Mouse (Mus musculus) lung, postnatal 4 days (tissue): ENCODE results near the gene Foxo3.
A peak's percentile ranks its signal among the peaks of the same experiment; 100 is the strongest.

Experiments
- DNase-seq, 2 experiments: peaks; one replicate each; pipeline ENCODE4 v3.0.0; 2021

The Foxo3 gene

DNA sequence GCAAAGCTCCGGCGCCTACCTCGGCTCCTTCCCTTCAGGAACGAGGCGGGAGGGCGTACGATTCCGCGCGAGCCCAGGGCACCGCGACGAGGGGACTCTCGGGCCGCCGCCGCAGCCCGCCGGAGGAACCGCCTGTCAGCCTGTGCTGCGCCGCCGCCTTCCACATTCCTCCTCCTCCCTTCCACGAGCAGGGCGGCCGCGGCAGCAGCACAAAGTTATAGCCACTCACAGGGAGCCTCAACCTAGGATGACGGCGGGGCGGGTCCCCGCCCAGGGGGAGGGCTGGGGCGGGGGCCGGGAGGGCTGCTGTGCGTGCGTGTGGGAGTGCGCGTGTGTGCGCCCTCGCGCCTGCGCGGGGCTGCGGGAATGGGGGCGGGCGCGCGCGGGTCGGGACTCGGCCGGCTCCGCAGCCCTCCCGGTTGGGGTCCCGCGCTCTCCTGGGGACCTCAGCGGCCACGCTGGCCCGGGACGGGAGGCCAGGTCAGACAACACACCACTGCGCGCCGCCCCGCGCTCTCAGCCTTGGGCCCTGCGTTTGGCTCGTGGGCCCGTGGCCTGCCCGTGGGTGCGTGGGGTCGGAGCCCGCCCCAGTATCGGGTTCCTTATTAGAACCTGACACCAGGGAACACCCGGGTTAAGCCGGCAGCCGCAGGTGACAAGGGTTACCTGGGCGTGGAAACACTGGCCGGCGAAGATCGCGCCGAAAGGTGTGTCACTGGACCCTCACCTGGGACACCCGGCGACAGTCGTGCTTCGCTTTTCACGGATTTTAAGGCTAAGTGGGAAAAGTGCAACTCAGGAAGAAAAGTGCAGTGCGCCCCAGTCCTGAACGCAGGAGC, at the start of gene Foxo3:
Gene Foxo3 (minus strand): TSS at position 249 of the 839 bp plus-strand sequence.
- peak; percentile 90 to 94 for DNase-seq

DNA sequence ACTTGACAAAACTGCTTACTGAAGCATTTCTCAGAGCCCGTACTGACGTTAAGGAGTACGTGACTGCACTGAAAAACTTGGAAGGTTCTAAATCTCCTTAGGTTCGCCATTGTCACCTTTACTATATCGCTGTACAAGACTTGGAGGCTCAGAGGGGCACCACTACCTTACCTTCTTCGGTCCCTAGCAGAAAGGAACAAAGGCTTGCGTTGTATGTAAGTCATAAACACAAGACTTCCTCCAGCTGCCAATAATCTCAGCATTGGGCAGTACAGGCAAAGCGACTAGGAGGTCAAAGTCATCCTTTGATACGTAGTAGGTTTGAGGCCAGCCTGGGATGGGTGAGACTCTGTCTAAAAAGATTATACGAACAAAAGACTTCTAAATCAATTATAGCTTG, 48.8 kb upstream of the Foxo3 start:
- DNase-seq = no peak

DNA sequence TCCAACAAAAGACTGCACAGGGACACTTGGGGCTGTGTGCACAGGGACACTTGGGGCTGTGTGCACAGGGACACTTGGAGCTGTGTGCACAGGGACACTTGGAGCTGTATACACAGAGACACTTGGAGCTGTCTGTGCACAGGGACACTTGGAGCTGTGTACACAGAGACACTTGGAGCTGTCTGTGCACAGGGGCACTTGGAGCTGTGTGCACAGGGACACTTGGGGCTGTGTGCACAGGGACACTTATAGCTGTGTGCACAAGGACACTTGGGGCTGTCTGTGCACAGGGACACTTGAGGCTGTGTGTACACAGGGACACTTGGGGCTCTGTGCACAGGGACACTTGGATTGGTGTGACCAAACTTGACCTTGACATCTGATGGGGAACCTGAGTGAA, 47.4 kb upstream of the Foxo3 start:
- DNase-seq = no peak

DNA sequence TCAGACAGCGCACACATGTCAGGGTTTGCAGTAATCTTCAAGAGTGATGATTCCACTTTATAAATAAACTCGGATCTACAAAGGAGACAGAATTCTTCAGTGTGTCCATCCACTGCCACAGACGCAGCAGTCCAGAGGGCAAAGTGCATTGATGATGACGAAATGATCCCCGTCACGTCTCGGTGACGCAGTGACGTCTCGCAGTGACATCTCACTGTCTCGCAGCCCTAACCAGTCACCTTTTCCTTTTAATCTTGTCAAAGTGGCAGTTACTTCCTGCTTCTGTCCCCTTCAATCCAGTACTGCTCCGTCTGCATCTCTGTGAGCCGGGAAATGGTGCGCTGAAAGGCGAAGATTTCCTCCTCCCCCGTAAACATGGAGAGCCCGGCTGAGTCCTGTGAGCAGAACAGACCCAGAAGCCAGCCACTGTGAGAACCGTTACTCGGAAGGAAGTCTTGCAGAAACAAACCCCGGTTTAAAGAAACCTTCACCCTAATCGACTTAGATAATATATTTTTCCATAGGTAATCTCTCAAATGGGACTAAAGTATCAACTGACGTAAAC, 36.7 kb upstream of the Foxo3 start:
- DNase-seq = no peak

DNA sequence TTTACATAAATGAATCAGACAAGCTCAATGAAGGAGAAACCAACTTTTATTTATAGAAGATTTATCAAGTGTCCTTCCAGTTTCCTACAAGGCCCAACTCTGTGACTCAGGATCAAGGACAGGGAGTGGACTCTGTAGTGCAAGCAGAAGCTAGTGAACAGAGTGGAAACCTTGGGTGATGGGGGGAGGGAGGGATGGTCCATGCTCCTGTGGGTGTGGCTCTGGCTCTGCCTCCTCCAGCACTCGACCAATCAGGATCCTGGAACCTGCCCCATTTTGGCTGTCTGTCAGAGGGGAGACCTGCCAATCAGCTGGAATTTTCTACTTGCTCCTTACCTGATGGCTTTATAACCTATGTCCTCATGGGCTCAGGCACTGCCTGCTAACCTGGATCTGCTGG, 36.0 kb upstream of the Foxo3 start:
- no peak for DNase-seq

DNA sequence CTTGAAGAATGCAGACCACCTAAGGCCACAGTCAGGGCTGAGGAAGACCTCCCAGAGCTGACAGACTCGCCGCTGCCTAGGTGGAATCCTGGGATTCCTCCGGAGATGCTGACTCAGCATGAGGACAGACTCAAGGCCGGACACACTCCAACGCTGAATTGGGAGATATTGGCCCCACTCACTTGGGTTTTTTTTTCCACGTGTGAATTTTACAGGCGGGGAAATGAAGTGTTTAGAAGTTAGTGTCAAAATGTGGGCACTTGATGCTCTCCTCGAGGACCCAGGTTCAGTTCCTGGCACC, 32.1 kb upstream of the Foxo3 start:
- DNase-seq = no peak

DNA sequence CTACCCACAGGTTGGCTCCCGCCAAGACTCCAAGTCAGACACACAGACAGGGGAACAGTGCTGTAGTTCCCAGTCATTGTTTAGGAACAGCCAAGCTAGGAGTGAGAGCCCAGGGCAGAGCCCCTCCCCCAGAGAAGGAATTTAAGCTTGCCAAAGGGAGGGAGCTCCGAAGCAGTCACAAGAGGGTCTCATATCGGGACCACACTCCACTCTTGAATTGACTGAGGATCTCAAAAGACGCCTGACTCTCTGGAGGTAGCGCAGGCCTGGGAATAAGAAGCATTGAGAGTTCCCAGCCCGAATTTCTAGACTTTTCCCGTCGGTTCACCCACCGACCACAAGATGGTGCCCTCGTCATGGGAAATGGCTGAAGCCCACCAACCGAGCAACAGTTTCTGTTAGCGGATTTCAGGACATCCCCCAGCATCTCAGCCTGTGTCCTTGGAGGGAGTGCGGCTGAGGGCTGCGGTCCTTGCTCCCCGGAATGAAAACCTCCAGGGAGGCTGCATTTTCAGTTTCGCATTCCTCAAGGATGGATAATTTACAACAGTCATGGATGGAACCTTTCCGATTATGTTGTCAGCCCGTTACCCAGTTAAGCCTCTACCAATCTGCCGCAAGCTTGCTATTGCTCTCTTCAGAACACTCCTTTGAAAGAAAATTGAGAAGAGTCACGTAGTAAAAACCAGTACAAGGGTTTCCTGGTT, 31.6 kb upstream of the Foxo3 start:
- DNase-seq = peak; percentile 71 to 84

DNA sequence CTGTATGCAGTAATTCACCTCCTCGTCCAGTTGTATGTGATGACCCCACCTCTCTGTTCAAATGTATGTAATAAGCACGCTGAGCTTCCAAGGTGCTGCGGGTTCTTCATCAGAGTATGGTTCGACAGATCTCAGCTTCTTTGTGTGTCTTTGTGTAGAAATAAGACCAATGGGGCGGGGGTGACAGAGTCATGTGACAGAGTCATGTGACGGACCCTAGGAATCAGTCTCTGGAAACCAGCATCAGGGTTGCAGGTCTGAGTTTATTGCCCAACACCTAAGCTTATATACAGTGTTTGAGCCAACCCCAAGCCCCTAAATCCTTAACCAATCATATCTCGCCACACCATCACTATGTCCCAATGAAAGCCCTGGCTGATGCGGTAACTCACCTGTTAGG, 29.9 kb upstream of the Foxo3 start:
- no peak for DNase-seq

DNA sequence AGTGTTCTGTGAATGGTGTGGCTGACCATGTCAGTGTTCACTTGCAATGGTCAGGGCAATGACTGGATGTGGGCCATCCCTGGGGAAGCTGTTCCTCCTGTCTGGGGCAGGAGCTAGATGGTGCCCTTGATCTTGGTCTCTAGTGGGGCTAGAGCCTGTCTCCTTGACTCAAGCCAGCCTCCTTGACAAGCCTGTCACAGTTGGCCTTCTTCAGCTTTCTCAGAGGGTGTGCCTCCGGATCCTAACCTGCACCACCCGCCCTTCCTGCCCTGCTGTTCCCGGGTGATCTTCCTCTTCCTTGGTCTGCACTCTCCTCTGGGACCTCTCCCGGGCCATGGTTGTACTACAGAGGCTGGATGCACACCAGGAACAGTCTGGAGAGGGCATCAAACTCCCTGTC, 24.2 kb upstream of the Foxo3 start:
- DNase-seq = no peak

DNA sequence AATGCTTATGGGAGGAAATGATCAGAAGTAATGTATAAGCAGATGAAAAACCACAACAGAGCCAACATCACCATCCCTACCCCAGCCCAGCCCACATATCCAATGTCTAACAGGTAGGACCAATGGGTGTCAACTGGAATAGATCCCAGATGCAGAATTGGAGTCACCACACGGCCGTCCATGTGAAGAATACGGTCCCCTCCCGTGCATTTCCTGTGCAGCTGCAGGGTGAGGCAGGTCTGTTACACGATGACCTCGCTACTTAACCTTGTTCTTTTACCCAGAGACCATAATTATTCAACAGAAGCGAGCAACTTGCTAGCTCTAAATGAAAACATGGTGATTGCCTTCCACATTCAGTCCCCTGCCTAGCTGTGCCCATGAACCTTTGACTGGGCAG, 23.4 kb upstream of the Foxo3 start:
- no peak for DNase-seq

DNA sequence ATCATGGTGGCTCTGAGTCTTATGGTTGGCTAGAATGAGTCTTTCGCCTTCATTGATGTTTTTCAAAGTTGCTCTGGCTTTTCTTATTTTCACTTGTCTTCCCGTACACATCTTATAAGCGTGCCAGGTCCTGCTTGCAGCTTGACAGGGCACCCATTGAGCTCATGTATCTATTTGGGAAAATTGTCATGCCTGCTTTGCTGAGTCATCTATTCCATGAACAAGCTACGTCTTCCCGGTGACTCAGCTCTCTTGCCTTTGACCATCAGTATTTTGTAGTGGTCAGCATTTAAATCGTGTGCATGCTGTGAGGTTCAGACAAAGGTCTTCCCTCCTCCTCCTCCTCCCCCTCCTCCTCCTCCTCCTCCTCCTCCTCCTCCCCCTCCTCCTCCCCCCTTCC, 22.9 kb upstream of the Foxo3 start:
- no peak for DNase-seq

DNA sequence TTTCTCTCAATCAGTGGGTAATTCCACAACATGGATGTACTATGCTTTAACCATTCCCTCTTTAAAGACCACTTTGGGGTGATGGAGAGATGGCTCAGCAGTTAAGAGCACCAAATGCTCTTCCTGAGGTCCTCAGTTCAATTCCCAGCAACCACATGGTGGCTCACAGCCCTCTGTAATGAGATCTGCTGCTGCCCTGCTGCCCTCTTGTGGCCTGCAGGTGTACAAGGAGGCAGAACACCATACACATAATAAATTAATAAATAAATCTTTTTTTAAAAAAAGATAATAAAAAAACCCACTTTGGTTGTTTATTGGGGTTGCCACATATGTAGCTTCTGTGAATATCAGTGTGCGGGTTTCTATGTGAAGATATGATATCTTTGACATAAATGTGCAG, 21.4 kb upstream of the Foxo3 start:
- DNase-seq = no peak

DNA sequence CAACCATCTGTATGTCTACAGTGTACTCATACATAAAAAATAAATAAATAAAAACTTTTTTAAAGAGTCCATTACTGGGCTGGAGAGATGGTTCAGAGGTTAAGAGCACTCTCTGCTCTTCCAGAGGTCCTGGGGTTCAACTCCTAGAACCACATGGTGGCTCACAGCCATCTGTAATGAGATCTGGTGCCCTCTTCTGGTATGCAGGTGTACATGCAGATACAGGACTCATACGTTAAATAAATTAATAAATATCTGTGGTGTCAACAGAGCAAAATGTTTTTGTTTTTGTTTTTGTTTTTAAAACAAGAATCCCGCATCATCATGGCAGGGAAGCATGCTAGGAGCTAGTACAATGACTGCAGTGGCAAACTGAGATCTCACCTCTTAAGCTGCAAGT, 20.6 kb upstream of the Foxo3 start:
- no peak for DNase-seq

DNA sequence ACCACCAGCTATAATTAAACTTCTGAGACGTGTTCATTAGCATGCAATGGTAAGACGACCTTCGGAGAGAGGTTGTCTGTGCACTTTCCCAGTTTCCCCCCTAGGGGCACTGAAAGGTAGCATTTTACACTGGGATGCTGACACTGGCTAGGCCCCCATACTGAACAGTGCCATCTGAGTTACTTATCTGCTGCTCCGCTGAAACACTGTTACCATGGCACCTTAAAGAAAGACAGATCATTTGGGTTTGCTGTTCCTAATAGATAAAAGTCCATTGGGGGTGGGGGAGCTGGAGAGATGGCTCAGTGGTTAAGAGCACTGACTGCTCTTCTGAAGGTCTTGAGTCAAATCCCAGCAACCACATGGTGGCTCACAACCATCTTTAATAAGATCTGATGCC, 20.0 kb upstream of the Foxo3 start:
- DNase-seq = no peak

DNA sequence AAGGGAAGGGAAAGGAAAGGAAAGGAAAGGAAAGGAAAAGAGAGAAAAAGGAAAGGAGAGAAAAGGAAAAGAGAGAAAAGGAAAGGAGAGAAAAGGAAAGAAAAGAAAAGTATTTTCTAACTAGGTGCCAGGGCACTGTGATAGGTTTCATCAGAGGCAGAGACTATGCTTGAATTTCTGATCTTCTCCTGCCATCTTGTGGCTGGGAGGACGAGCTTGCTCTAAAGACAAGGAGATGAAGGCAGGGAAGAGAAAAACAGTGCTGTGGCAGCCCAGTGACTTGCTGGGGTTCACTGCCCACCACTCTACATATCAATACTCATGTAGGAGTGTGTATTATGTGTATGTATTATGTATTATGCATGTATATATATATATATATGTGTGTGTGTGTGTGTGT, 18.5 kb upstream of the Foxo3 start:
- peak in 1 of 2 experiments; percentile 27 for DNase-seq

DNA sequence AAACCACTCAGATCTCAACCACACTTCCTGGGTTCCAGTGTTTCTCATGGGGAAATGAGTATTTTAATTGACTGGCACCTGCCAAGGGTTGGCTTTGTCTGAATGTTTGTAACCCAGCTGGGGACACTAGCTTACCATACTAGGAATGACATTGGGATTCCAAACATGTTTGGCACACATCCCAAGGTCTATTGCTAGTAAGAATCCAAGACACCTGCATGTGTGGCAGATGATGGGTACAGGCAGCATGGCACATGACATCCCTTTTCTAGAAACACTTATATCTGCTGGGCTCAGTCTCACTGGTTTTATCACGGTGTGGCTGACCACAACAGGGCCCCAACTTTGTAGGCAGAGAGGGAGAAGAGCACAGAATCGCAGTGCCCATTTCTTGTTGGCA, 17.8 kb upstream of the Foxo3 start:
- DNase-seq = no peak

DNA sequence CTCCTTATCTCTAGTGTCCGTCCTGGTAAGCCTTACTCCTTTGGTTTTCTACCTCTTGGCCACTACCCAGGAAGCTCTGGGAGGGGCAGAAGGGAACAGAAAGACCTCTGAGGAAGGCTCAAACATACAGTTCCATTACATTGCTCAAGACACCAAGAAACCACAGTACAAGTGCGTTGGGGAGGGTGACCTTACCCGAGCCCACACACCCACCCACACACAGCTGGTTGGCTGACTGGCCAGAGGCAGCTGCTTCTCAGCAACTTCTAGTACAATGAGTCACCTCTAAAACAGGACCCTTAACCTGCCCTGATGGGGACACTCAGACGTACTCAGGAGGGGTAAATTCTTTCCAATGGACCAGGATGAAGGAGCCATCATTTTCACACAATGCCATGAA, 17.3 kb upstream of the Foxo3 start:
- peak; percentile 10 to 50 for DNase-seq

DNA sequence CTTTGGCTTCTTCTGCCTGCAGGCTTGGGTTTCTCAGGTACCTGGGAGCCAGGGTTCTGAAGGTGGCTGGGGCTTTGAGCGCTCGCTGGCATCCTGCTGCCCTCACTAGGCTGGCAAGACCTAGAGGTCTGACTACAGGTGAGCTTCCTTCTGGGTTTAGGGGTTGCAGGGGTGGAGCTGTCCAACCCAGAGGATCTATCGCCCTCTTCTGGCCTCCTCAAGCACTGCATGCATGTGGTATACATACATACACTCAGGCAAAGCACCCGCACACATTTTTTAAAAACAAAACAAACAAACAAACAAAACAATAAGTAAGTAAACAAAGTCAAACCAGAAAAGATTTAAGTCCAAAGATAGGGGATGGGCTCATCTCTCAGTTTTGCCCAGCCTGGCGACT, 14.8 kb upstream of the Foxo3 start:
- DNase-seq = peak; percentile 43 to 72

DNA sequence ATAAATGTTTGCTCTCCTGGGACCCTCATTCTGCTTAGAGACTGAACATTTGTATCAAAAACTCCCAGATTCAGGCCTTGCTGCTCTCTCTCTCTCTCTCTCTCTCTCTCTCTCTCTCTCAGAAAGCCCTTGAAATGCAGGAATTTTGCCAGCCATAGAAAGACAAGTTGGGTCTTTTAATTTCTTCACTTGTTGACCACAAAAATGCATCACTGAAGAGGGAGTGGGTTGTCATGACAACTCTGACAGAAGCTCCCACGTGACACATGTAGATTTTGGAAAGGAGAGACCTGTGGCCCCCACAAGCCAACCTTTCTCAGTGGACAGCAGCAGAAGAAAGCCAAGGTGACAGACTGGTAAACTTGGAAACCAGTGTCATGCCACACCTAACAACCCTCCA, 11.1 kb upstream of the Foxo3 start:
- no peak for DNase-seq

DNA sequence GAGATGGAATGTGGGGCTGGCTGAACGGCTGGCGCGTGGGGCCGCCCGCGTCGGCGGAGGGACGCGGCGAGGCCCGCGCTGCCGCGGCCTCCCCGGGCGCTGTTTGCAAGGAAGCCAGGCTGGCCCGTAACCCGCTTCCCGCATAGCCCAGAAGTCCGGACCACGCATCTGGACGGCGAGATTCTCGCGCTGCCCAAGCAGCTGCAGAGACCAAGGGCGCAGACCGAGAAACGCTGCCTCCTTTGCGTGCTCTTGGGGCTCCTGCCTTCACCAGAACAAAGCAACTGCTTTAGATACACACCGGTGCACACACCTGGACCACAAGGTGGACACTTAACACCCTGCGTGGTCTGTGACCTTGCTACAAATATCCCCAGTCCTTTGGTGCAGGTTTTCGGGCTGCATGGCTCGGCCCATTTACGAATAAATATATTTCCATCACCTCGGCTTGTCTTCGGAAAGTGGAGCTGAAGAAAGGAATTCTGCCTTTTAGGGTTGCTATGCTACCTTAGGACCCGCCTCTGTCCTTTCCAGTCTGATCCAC, 1.8 kb upstream of the Foxo3 start:
- DNase-seq = no peak

DNA sequence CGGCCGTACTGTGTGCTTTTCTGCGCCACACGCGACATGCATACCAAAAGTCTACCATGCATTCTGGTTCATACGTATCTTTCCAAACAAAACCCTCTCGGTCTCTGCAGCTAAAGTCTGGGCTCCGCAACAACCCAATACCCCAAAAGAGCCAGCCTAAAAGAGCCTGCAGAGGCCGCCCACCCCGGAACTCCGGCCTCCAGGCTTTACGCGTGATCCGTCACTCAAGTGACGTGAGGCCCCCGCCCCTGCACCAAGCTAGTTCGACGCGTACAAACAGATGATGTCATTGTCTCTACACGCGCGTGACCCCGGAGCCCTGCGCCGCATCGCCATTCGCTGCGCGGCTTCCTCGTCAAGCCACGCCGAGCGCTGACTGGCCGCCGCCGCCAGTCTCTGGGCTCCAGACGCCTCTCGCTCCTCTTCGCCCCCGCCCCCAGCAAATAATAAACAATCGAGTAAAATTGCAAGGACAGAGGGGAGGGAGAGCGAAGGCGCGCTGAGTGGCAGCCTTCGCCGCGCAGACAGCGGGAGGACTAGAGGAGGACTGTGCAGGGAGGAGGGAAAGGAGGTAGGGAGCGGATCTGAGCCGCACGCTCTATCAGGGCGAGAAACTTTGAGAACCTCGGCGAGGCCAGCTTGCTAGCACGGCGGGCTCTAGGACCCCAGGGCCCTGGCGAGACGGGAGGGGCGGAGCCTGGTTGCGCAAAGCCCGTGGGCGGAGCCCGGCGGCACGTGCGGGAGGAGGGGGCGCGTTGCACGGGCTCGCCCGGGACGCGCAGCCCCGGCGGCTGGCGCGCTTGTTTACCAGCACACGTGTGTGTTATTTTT, 1.1 kb upstream of the Foxo3 start:
- DNase-seq = peak; percentile 97 to 100

DNA sequence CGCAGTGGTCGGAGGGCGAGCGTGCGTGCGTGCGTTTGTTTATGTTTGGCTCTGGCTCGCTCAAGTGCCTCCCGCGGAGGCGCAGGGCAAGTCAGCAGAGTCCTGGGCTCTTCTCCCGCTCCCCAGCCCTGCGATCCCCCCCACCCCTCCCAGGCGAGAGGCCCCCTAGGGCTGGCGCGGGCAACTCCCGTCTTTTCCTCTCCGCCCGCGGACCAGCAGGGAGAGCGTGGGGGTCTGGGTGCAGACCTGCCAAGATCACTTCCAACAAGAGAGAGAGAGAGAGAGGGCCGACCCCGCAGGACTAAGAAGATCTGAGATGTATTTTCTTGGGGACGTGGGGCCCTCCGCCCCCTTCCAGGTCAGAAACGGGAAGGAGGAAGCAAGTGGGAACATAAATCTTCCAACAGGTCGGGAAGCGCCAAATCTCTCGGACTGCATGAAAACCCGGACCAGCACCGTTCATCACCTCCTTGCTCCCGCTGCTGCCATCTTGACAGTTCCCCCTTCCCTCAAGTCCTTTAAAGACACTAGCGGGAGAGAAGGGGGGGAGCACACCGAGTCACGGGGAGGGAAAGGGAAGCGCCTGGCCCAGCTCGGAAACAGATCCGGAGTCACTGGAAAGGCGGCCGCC, 569 bp downstream of the Foxo3 start:
- peak in 1 of 2 experiments; percentile 49 for DNase-seq
